Mouse (Mus musculus) midbrain, embryonic 15.5 days (tissue): Measurements from ENCODE around the gene Emp1. TPM values are rescaled to one million over a fixed set of nuclear protein-coding genes. Genes with fewer than 3 reads are reported as not detected.

Source experiments
- ATAC-seq: fragments of 200-750 bp; cut with Nextera tagmentation; replicated peaks from 2 replicates; pipeline ENCODE4 v1.8.0; 2017; ENCODE audit warnings: moderate TSS enrichment
- H3K27ac ChIP-seq: fragments of 300-500 bp; sonication (generic); 2 replicates; pipeline ENCODE4 v1.5.1; 2015; ENCODE audit warnings: mild to moderate bottlenecking, inconsistent platforms
- H3K27me3 ChIP-seq: fragments of 300-500 bp; sonication (generic); replicated peaks from 2 replicates; pipeline ENCODE4 v1.6.1; 2015; ENCODE audit warnings: inconsistent platforms
- H3K36me3 ChIP-seq: fragments of 300-500 bp; sonication (generic); replicated peaks from 2 replicates; pipeline ENCODE4 v1.6.1; 2015; ENCODE audit warnings: inconsistent platforms
- H3K4me1 ChIP-seq: fragments of 300-500 bp; sonication (generic); 2 replicates; pipeline ENCODE4 v1.6.1; 2015; ENCODE audit warnings: inconsistent platforms
- H3K4me2 ChIP-seq: fragments of 300-500 bp; sonication (generic); 2 replicates; pipeline ENCODE4 v1.6.1; 2015; ENCODE audit warnings: inconsistent platforms, mild to moderate bottlenecking, moderate library complexity
- H3K4me3 ChIP-seq: fragments of 300-500 bp; sonication (generic); 2 replicates; pipeline ENCODE4 v1.5.1; 2015; ENCODE audit warnings: mild to moderate bottlenecking, inconsistent platforms
- H3K9ac ChIP-seq: fragments of 300-500 bp; sonication (generic); 2 replicates; pipeline ENCODE4 v1.6.1; 2015; ENCODE audit warnings: mild to moderate bottlenecking, inconsistent platforms
- H3K9me3 ChIP-seq: fragments of 300-500 bp; sonication (generic); 2 replicates; pipeline ENCODE4 v1.6.1; 2016; ENCODE audit warnings: inconsistent platforms
- WGBS: fragments of 180-500 bp; shearing (Covaris S2); methylation state at CpG from one replicate; pipeline ENCODE4 v1.1.7; 2015; ENCODE audit warnings: mixed read lengths; 5-methylcytosine and 5-hydroxymethylcytosine counted together
- polyA plus RNA-seq: library from polyadenylated mRNA; unstranded; fragments of >200 nt; fragmentation: Nextera tagmentation; extraction: Ambion mirVana; gene quantifications from 2 replicates; pipeline ENCODE4 v1.2.1, GENCODE M21; 2015

Gene Emp1
- polyA plus RNA-seq, 1 experiment from 2014 or later, result 7.3 TPM

- WGBS, result 79% methylated on average over 5 of the region's 5 CpGs
- Histone ChIP-seq H3K4me3 (no peak overlapping the region), H3K9me3 (no peaks in the 10 kb centered on the region), H3K27me3 (no peaks in the 10 kb centered on the region), H3K4me2 (no peak overlapping the region), H3K9ac (no peak overlapping the region), H3K27ac (peak overlapping the region; percentile 34; the same call in 1 of the 2 replicates), H3K36me3 (no peaks in the 10 kb centered on the region), H3K4me1 (peaks cover 19% of the 10 kb centered on the region)
- ATAC-seq, result no peak
Measured at GRCm38 (mm10) chr6:135333994-135334651, 28.2 kb upstream of the Emp1 start.

GRCm38 (mm10) chr6:135336376-135336775 is 26.0 kb upstream of the Emp1 start:
- Histone ChIP-seq H3K27ac (no peak overlapping the region), H3K9me3 (no peaks in the 10 kb centered on the region), H3K27me3 (no peaks in the 10 kb centered on the region), H3K36me3 (no peaks in the 10 kb centered on the region), H3K9ac (no peak overlapping the region), H3K4me2 (no peak overlapping the region), H3K4me1 (peaks cover 19% of the 10 kb centered on the region), H3K4me3 (no peak overlapping the region)
- no peak for ATAC-seq
- WGBS, result 88% methylated on average over 8 of the region's 8 CpGs

GRCm38 (mm10) chr6:135340355-135341075 is 21.8 kb upstream of the Emp1 start:
- Histone ChIP-seq H3K4me2 (no peak overlapping the region), H3K9me3 (no peaks in the 10 kb centered on the region), H3K27ac (no peak overlapping the region), H3K4me1 (no peaks in the 10 kb centered on the region), H3K36me3 (no peaks in the 10 kb centered on the region), H3K4me3 (no peak overlapping the region), H3K9ac (no peak overlapping the region), H3K27me3 (no peaks in the 10 kb centered on the region)
- no peak for ATAC-seq
- WGBS, result 70% methylated on average over 9 of the region's 9 CpGs

GRCm38 (mm10) chr6:135341076-135341378 is 21.3 kb upstream of the Emp1 start:
- WGBS, result 77% methylated on average over 4 of the region's 4 CpGs
- Histone ChIP-seq H3K9me3 (no peaks in the 10 kb centered on the region), H3K36me3 (no peaks in the 10 kb centered on the region), H3K27me3 (no peaks in the 10 kb centered on the region), H3K9ac (no peak overlapping the region), H3K27ac (no peak overlapping the region), H3K4me1 (no peaks in the 10 kb centered on the region), H3K4me2 (no peak overlapping the region), H3K4me3 (no peak overlapping the region)
- no peak for ATAC-seq

GRCm38 (mm10) chr6:135351638-135352302 is 10.6 kb upstream of the Emp1 start:
- peaks cover 2% of the 10 kb centered on the region; the same call in 1 of the 2 replicates for H3K4me1 ChIP-seq
- no peak overlapping the region for H3K27ac ChIP-seq
- no peak for ATAC-seq
- H3K27me3 ChIP-seq, result no peaks in the 10 kb centered on the region
- H3K9me3 ChIP-seq, result no peaks in the 10 kb centered on the region
- no peaks in the 10 kb centered on the region for H3K36me3 ChIP-seq
- no peak overlapping the region for H3K4me3 ChIP-seq
- WGBS, result 69% methylated on average over 8 of the region's 8 CpGs
- H3K4me2 ChIP-seq, result no peak overlapping the region
- H3K9ac ChIP-seq, result no peak overlapping the region

- Histone ChIP-seq H3K27me3 (no peaks in the 10 kb centered on the region), H3K27ac (no peak overlapping the region), H3K36me3 (no peaks in the 10 kb centered on the region), H3K4me2 (no peak overlapping the region), H3K4me1 (peaks cover 2% of the 10 kb centered on the region; the same call in 1 of the 2 replicates), H3K9me3 (no peaks in the 10 kb centered on the region), H3K9ac (no peak overlapping the region), H3K4me3 (no peak overlapping the region)
- 48% methylated on average over 4 of the region's 4 CpGs for WGBS
- ATAC-seq, result no peak
Measured at GRCm38 (mm10) chr6:135352537-135352936, 9.8 kb upstream of the Emp1 start.

GRCm38 (mm10) chr6:135354953-135355352 is 7.4 kb upstream of the Emp1 start:
- H3K4me2 ChIP-seq, result no peak overlapping the region
- H3K4me3 ChIP-seq, result no peak overlapping the region
- 95% methylated on average over 4 of the region's 4 CpGs for WGBS
- H3K4me1 ChIP-seq, result peaks cover 2% of the 10 kb centered on the region; the same call in 1 of the 2 replicates
- no peaks in the 10 kb centered on the region for H3K36me3 ChIP-seq
- no peak for ATAC-seq
- H3K27ac ChIP-seq, result no peak overlapping the region
- H3K9ac ChIP-seq, result no peak overlapping the region
- no peaks in the 10 kb centered on the region for H3K27me3 ChIP-seq
- no peaks in the 10 kb centered on the region for H3K9me3 ChIP-seq

- Histone ChIP-seq H3K9ac (no peak overlapping the region), H3K9me3 (no peaks in the 10 kb centered on the region), H3K4me3 (no peak overlapping the region), H3K4me1 (peaks cover 9% of the 10 kb centered on the region; the same call in 1 of the 2 replicates), H3K36me3 (no peaks in the 10 kb centered on the region), H3K4me2 (no peak overlapping the region), H3K27ac (no peak overlapping the region), H3K27me3 (no peaks in the 10 kb centered on the region)
- WGBS, result 61% methylated on average over 4 of the region's 4 CpGs
- no peak for ATAC-seq
Measured at GRCm38 (mm10) chr6:135360331-135360730, 2.0 kb upstream of the Emp1 start.

- Histone ChIP-seq H3K27ac (no peak overlapping the region), H3K9ac (no peak overlapping the region), H3K27me3 (no peaks in the 10 kb centered on the region), H3K9me3 (no peaks in the 10 kb centered on the region), H3K4me2 (no peak overlapping the region), H3K36me3 (no peaks in the 10 kb centered on the region), H3K4me1 (peaks cover 9% of the 10 kb centered on the region; the same call in 1 of the 2 replicates), H3K4me3 (no peak overlapping the region)
- whole genome bisulfite sequencing, result 62% methylated on average over 3 of the region's 3 CpGs
- 0 out of 2 replicates have a peak, but pooled peaks have one; percentile 14 for ATAC-seq
Measured at GRCm38 (mm10) chr6:135362098-135362458, 267 bp upstream of the Emp1 start.

- Histone ChIP-seq H3K36me3 (no peaks in the 10 kb centered on the region), H3K4me2 (no peak overlapping the region), H3K27ac (no peak overlapping the region; the same call in 1 of the 2 replicates), H3K27me3 (no peaks in the 10 kb centered on the region), H3K4me3 (no peak overlapping the region), H3K4me1 (peaks cover 9% of the 10 kb centered on the region; the same call in 1 of the 2 replicates), H3K9ac (no peak overlapping the region), H3K9me3 (no peaks in the 10 kb centered on the region)
- 68% methylated on average over 10 of the region's 10 CpGs for WGBS
- no peak for ATAC-seq
Measured at GRCm38 (mm10) chr6:135363344-135364040, 1.1 kb downstream of the Emp1 start.

- H3K27me3 ChIP-seq, result no peaks in the 10 kb centered on the region
- ATAC-seq, result no peak
- H3K27ac ChIP-seq, result no peak overlapping the region
- no peak overlapping the region for H3K9ac ChIP-seq
- H3K4me1 ChIP-seq, result peaks cover 9% of the 10 kb centered on the region; the same call in 1 of the 2 replicates
- no peaks in the 10 kb centered on the region for H3K9me3 ChIP-seq
- no peaks in the 10 kb centered on the region for H3K36me3 ChIP-seq
- no peak overlapping the region for H3K4me3 ChIP-seq
- 48% methylated on average over 9 of the region's 9 CpGs for whole genome bisulfite sequencing
- H3K4me2 ChIP-seq, result no peak overlapping the region
Measured at GRCm38 (mm10) chr6:135364041-135364745, 1.8 kb downstream of the Emp1 start.
